Mouse (Mus musculus): ENCODE data around the gene Crct1.
A peak's percentile ranks its signal among the peaks of the same experiment; 100 is the strongest.

Gene Crct1

DNA sequence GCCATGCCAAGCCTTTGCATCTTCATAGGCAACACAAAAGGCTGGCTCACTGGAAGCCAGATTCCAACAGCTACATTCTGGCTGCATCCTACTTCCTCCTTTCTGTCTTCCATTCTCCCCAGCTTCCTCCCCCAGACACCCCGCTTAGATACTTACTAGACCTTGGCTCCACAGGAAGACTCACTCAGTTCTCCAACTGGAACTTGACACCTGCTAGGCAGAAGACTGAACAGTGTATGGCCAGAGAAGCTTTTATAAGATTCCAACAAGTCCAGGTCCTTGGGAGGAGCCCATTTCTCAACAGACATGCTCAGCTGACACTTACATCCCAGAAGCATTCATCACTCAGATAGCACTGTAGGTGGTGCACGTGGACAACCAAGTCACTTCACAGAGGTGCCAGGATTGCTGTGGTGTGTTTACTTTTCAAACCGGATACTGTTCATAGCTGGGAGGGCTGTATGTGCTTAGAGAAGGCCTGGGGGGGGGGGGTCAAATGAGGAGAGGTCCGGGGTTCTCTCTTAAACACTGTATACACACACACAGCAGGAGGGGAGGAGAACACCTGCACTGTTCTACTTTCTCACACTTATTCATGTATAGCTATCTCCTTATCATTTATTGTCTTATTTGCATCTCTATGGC, at the start of gene Crct1:
TSS of gene Crct1 (minus strand) at position 228 of the 645 bp plus-strand sequence.
- no peak for DNase-seq

- DNase-seq, result peak; percentile 18
Measured at GRCm38 (mm10) chr3:93052826-93053474, 37.5 kb upstream of the Crct1 start.

- no peak for DNase-seq
Measured at GRCm38 (mm10) chr3:93050182-93050581, 34.7 kb upstream of the Crct1 start.

DNA sequence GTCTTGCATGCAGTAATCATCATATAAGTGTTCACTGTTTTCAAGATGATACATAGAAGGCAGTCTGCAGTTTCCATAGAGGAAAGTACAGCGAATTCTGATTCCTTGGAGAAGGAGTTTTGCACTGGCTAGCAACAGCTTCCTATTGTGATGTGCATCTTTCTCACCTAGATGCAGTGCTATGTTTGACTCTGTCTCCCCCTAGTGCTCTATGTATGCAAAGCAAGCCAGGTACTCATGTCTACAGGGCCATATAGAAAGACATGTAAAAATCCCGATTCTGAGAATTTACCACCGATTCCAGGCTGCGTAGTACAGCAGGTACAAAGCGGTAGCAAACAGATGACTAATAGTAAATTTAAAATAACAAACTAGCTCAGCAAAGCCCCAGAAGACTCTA, 16.0 kb upstream of the Crct1 start:
- no peak for DNase-seq

GRCm38 (mm10) chr3:93025486-93025885, 10.0 kb upstream of the Crct1 start:
- no peak for DNase-seq

- no peak for DNase-seq
Measured at GRCm38 (mm10) chr3:93023411-93024184, 8.1 kb upstream of the Crct1 start.

GRCm38 (mm10) chr3:93021171-93021570, 5.7 kb upstream of the Crct1 start:
- DNase-seq, result no peak

GRCm38 (mm10) chr3:93018960-93019359, 3.5 kb upstream of the Crct1 start, which contains the start of gene Lce1m:
Gene Lce1m, minus strand, starts transcription at chr3:93019060.
- DNase-seq, result no peak

DNA sequence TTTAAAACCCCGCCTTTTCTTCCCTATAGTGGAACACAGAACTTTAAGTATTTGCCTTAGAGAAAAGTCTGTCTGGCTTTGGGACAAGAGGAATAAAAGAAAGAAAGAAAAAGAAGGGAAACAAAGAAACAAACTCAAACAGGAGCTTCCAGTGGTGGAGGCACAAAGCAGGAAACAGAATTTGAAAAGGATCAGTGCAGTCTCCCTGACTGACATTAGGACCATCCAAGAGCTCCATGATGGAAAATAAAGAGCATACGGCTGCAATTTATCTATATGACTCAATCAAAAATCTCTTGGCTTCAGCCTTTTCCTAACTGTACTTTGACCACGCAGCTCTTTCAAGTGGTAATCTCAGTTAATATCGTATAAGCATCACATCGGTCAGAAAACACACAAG, 616 bp downstream of the Crct1 start:
- no peak for DNase-seq

DNA sequence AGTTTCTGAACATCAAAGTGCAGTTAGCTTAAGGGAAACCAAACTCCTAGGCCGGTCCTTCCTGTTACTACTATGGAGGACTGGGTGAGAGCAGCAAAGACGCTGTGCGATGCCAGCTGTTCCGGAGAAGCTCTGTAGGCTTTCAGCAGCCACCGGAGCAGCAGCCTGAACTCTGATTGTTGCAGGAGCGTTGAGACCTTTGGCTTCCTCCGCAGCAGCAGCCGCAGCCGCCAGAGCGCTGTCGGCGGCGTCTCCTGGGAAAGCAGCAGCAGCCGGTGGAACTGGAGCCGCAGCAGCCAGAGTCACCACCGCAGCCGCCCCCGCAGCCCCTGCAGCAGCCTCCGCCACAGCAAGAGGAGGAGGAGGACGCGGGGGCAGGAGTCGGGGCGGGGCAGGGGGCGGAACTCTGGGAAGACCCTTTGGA, 1.1 kb downstream of the Crct1 start:
- DNase-seq, result peak; percentile 37

DNA sequence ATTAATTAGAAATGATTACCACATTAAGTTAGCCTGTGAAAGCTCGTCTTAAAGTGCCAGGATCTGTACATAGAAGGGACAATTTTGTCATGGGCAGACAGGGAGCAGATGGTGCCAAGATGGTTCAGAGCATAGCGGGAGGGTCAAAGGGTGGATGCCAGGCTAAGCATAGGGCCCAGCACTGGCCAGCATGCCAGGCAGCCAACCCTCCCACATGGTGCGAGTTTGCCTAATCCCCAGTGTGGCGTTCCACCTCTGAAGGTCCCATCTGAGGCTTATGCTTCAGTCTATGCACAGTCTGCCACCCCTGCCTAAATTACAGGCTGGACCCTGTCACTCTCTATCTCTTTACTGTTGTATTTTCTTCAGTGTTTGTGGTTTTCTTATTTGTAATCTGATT, 12.6 kb downstream of the Crct1 start:
- no peak for DNase-seq

DNA sequence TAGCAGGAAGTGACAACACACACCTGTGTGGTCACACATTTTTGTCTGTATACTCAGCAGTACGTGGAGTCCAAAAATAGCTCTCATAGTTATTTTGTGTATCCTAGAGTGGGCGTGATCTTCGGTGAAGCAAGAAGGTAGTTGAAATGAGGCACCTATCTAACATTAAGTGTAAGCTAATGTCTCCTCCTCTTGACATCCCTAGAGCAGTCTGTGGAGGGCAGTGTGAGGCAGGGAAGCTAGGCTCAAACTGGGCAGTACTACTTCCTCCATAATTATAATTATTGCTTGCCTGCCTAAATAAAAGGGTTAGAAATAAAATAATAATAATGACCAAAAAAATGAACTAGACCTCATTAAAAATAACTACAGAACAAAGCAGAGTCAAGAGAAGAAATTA, 14.9 kb downstream of the Crct1 start:
- no peak for DNase-seq

DNA sequence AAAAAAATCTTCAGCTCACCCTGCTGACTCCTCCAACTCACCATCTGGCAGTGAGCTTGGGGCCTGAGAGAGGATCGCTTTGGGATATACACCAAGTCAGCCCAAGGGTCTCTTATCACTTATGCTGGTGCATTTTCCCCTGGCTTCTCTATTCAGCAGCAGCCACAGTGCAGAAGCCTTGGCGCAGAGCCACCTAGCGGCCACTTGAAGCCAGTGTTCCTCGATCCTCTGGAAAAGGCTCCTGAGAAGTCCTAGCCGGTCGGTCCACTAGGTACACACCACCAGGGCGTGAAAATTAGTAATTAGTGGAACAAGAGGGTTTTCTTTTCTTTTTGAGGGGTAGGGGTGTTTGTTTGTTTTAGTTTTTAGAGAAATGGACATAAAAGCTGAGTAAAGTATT, 16.8 kb downstream of the Crct1 start:
- peak; percentile 59 for DNase-seq

- no peak for DNase-seq
Measured at GRCm38 (mm10) chr3:92991926-92992325, 23.6 kb downstream of the Crct1 start, which contains the start of gene Lce3f. Gene Lce3f, plus strand, starts transcription at chr3:92992226.

GRCm38 (mm10) chr3:92978484-92978883, 37.0 kb downstream of the Crct1 start:
- DNase-seq, result no peak

DNA sequence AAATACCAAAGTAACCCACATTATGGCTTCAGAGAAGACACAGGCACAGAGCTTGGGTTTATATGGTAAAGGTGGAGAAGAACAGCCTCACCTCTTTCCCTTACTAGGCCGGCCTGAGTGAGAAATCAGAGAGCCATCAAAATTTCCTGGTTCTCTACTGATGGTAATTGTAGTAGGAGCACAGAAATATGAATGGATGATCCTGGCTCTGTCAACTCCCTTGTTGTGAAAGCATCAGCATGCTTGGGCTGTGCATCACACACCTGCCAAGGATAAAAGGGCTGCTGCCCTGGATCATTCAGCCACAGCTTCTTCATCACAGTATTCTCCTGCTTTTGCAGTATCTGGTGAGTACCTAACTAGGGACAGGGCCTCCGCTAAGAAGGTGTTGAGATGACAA, 48.7 kb downstream of the Crct1 start, which contains the start of gene Lce3e:
TSS of gene Lce3e (plus strand) at position 301 of the 400 bp plus-strand sequence.
- no peak for DNase-seq

Measured in liver (tissue).